Mouse (Mus musculus): ENCODE data around the gene Zhx3. TPM values are rescaled to one million over a fixed set of nuclear protein-coding genes. Genes with fewer than 3 reads are reported as not detected.
A peak's percentile ranks its signal among the peaks of the same experiment; 100 is the strongest.

Gene Zhx3
- polyA plus RNA-seq, 1 experiment from 2014 or later = 14.6 TPM

DNA sequence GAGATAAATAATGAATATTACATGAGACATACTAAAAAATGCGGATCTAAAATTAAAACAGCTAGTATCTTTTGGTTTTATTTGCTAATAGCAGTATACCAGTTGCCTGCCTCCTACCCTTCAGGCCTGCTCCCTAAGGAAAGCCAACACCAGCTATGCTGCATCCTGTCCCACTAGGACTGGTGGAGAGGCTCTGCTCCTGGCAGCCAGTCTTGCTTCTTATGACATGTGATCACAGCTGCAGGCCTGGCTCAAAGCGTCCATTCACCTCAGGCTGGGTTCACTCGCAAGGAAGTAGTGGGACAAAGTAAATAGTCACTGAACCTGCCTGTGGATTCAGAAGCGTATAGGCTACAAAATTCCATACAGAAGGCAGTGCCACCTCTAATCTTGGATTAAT, 11.1 kb upstream of the Zhx3 start:
- no peak for TF ChIP-seq CTCF (IDR thresholded peaks at IDR 0.05)
- DNase-seq (ENCODE audit: low read depth, low spot score) (no peak), ATAC-seq (no peak)
- CTCF ChIA-PET = interaction anchor here (0.8 to 5.6 kb wide), 18 partner anchors 8 to 282 kb away, joined by 3 to 60 read pairs (median 6); partner anchors contain the start of gene Plcg1
- no peaks in the 10 kb centered on the region for H3K27me3 ChIP-seq
- POLR2A ChIA-PET = no interaction called here
- in situ Hi-C loops (cut with MboI; ENCODE audit: low pct_unique_long_range_greater_than_20kb) = loop anchor here (5.0 kb wide), 1 partner anchor 282 kb away; no protein-coding TSS in a partner anchor

DNA sequence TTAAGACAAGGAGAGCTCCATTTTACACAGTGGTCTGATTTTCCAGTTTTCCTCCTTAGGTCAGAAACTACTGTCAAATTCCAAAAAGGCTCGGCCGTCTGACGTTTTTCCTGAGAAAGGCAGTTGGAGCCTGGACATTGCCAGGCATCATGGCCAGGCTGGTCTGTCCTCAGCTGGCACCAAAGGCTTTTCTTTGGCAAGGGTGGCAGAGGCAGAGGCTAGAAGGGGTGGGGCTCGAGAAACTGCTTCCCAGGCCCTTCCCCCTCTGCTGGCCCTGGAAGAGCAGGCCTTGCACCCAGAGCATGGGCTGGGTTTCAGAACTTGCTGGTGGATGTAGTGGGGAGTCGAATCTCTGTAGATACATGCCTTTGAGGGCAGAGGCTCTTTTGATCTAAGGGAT, 9.6 kb upstream of the Zhx3 start:
- no peak for TF ChIP-seq CTCF (IDR thresholded peaks at IDR 0.05)
- POLR2A ChIA-PET = interaction anchor here (1.1 kb wide), 2 partner anchors 147 to 152 kb away, joined by 3 to 5 read pairs; no protein-coding TSS in a partner anchor
- DNase-seq (ENCODE audit: low read depth, low spot score) (no peak), ATAC-seq (no peak)
- H3K27me3 ChIP-seq = no peaks in the 10 kb centered on the region
- in situ Hi-C loops (cut with MboI; ENCODE audit: low pct_unique_long_range_greater_than_20kb) = loop anchor here (5.0 kb wide), 1 partner anchor 280 kb away; no protein-coding TSS in a partner anchor
- CTCF ChIA-PET = interaction anchor here (0.8 to 5.6 kb wide), 3 partner anchors 11 to 154 kb away, joined by 3 to 60 read pairs (median 4); partner anchors contain the start of gene Plcg1

DNA sequence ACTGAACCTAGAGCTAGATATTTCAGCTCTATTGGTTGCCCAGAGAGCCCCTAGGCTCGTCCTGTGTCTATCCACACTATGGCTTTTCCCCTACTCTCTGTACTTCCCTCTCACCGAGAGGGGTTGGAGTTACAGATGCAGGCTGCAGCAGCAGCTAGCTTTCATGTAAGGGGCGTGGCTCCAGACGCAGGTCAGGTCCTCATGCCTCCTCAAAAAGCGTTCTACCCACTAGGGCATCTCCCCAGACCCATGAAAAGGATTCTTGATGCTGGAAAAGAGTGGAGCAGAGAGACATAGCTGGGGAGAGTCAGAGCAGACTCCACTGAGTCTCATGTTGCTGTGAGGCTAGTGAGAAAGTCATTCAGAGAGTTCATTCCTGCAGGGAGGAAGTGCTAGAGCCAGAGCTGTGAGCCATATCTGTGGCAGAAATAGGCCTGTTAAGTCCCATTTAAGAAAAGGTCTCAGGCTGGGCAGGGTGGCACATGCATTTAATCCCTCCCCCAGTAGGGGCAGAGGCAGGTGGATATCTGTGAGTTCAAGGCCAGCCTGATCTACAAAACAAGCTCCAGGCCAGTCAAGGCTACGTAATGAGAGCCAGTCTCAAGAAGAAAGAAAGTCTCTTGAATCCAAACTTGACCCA, 8.8 kb upstream of the Zhx3 start:
- CTCF ChIA-PET = interaction anchor here (0.8 to 5.6 kb wide), 5 partner anchors 11 to 153 kb away, joined by 3 to 60 read pairs (median 4); partner anchors contain the start of gene Plcg1
- POLR2A ChIA-PET = interaction anchor here (1.1 kb wide), 2 partner anchors 147 to 152 kb away, joined by 3 to 5 read pairs; no protein-coding TSS in a partner anchor
- in situ Hi-C loops (cut with MboI; ENCODE audit: low pct_unique_long_range_greater_than_20kb) = loop anchor here (5.0 kb wide), 1 partner anchor 279 kb away; no protein-coding TSS in a partner anchor
- ATAC-seq (no peak), DNase-seq (ENCODE audit: low read depth, low spot score) (no peak)
- no peaks in the 10 kb centered on the region for H3K27me3 ChIP-seq
- TF ChIP-seq CTCF (IDR thresholded peaks at IDR 0.05) = no peak

DNA sequence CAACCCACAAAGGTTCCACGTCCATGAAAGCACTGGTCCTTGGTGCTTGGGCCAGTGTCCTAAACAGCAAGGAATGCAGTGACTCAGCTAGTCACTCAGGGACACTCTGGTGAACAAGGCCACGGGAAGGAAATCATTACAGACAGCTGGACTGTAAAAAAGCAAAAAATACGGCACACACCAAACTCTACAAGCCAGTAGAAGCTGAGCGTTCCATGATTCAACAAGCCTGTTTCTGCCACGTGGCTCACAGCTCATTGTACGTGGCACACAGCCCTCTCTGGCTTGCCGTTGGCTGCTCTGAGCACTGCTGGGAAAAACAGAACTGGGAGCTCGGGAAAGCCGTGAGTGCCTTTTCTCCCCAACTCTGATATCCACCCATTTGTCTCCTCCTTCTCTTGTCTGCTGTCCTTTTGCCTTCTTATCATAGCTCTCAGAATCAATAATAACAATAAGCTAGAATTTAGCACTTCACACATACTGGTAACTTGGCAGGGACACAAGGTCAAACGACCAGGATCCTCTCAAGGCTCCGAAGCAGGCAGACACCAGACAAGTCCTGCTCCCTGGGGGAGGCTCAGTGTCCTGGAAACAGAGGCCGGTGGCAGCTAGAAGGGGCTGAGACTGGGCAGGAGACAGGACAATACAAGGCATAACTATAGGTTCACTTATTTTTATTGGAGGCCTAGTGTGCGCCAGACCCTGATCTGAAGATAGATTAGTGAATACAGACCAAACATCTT, 7.8 kb upstream of the Zhx3 start, which contains the start of gene Lpin3:
Gene Lpin3 (plus strand): TSS at position 218 of the 743 bp plus-strand sequence.
- CTCF ChIA-PET = interaction anchor here (0.9 to 2.0 kb wide), 5 partner anchors 14 to 137 kb away, joined by 3 to 6 read pairs (median 4); no protein-coding TSS in a partner anchor
- peak; percentile 85 for ATAC-seq
- POLR2A ChIA-PET = no interaction called here
- DNase-seq (ENCODE audit: low read depth, low spot score) = no peak
- in situ Hi-C loops (cut with MboI; ENCODE audit: low pct_unique_long_range_greater_than_20kb) = loop anchor here (5.0 kb wide), 1 partner anchor 278 kb away; no protein-coding TSS in a partner anchor
- no peak for TF ChIP-seq CTCF (IDR thresholded peaks at IDR 0.05)
- H3K27me3 ChIP-seq = no peaks in the 10 kb centered on the region

DNA sequence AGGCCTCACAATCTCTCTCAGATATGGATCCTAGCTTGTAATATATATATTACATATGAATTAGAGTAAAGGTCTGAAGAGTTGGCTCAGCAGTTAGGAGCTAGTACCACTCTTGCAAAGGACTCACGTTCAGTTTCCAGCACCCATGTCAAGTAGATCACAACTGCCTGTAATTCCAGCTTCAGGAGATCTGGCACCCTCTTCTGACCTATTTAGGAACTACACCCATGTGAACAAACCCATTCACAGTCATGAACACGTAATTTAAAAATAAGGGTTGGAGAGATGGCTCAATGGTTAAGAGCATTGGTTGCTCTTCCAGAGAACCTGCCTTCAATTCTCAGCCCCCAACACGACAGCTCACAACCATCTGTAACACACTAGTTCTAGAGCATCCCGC, 3.3 kb upstream of the Zhx3 start:
- POLR2A ChIA-PET = interaction anchor here (0.9 kb wide), 1 partner anchor 146 kb away, joined by 3 read pairs; the partner anchor contains the start of gene Plcg1
- no peak for ATAC-seq
- peak; percentile 63 for TF ChIP-seq CTCF (IDR thresholded peaks at IDR 0.05)
- in situ Hi-C loops (cut with MboI; ENCODE audit: low pct_unique_long_range_greater_than_20kb) = no loop called here
- H3K27me3 ChIP-seq = no peaks in the 10 kb centered on the region
- no peak for DNase-seq (ENCODE audit: low read depth, low spot score)
- CTCF ChIA-PET = interaction anchor here (0.9 to 2.4 kb wide), 7 partner anchors 9 to 146 kb away, joined by 3 to 14 read pairs (median 3); partner anchors contain the start of gene Plcg1

DNA sequence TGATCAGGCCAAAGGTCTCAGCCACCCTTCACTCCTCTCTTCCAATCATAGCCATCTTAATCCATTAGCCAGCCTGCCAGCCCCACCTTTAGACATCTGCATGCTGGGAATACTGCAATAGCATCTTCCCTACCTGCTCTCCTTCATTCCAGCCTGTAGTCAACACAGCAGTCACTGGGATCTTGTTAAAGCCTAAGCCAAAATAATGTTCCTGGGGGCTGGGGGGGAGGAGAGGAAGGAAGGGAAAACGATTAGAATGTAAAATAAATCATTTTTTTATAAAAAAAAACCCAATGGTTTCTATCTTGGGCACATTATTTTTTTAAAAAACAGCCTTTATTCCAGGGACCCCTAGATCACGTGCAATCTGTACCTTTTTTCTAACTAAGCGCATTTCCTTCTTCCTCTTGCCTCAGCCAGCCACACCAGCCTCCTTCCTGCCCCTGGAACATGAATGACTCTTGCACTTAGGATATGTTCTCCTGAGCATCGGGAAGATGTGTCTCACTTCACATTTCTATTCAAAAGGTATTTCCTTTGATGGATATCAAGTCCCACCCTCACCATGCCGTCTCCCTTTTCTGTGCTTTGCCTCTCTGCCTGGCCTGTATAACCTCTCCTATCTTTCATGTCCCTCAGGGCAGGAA, 1.6 kb upstream of the Zhx3 start:
- TF ChIP-seq CTCF (IDR thresholded peaks at IDR 0.05) = no peak

DNA sequence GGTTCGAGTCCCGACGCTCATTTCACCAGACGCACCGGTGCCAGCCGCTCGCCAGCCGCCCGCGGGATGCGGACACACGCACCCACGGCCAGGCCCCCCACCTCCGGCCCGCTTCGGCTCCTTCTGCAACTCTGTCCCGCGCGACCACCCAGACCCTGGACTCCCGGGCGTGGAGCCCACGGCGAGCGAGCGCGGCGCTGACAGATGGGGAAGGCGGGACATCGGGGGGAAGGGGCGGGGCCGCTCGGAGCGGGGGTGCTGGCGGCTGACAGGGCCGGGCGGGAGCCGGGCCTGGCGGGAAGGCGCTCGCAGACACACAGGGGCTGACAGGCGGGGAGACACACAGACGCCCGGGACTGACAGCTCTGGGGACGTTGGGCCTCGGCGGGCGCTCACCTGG, 403 bp downstream of the Zhx3 start:
- ChIA-PET CTCF (interaction anchor here (1.3 kb wide), 1 partner anchor 23 kb away, joined by 4 read pairs; no protein-coding TSS in a partner anchor), POLR2A (interaction anchor here (1.3 kb wide), 1 partner anchor 12 kb away, joined by 3 read pairs; no protein-coding TSS in a partner anchor)
- H3K27me3 ChIP-seq = no peaks in the 10 kb centered on the region
- in situ Hi-C loops (cut with MboI; ENCODE audit: low pct_unique_long_range_greater_than_20kb) = no loop called here
- no peak for TF ChIP-seq CTCF (IDR thresholded peaks at IDR 0.05)
- peak; percentile 90 for ATAC-seq
- no peak for DNase-seq (ENCODE audit: low read depth, low spot score)

More for the DNA sequence above, 1.6 kb upstream of the Zhx3 start:
- ChIA-PET POLR2A (no interaction called here), CTCF (interaction anchor here (0.9 to 2.4 kb wide), 3 partner anchors 10 to 114 kb away, joined by 3 to 14 read pairs (median 4); no protein-coding TSS in a partner anchor)
- no peaks in the 10 kb centered on the region for H3K27me3 ChIP-seq
- DNase-seq (ENCODE audit: low read depth, low spot score) (no peak), ATAC-seq (no peak)
- in situ Hi-C loops (cut with MboI; ENCODE audit: low pct_unique_long_range_greater_than_20kb) = no loop called here

DNA sequence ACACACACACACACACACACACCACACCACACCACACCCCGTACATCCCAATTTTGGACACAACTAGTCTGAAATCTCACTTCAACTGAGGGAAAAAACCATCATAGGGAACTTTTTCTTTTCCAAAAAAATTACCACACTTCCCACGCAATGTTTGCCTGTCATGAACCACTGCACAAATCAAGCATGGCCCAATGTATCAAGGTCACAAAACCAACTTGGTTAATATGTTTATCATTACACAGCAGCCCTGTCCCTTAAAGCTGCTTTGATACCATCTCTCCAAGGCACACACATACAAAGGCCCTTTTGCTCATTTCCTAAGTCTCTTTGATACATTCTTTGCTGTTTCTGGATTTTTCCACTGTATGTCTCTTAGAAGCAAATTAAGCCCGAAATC, 1.5 kb downstream of the Zhx3 start:
- no peak for TF ChIP-seq CTCF (IDR thresholded peaks at IDR 0.05)
- ChIA-PET CTCF (interaction anchor here (1.9 kb wide), 1 partner anchor 11 kb away, joined by 4 read pairs; no protein-coding TSS in a partner anchor), POLR2A (no interaction called here)
- H3K27me3 ChIP-seq = no peaks in the 10 kb centered on the region
- DNase-seq (ENCODE audit: low read depth, low spot score) (no peak), ATAC-seq (no peak)
- in situ Hi-C loops (cut with MboI; ENCODE audit: low pct_unique_long_range_greater_than_20kb) = no loop called here

DNA sequence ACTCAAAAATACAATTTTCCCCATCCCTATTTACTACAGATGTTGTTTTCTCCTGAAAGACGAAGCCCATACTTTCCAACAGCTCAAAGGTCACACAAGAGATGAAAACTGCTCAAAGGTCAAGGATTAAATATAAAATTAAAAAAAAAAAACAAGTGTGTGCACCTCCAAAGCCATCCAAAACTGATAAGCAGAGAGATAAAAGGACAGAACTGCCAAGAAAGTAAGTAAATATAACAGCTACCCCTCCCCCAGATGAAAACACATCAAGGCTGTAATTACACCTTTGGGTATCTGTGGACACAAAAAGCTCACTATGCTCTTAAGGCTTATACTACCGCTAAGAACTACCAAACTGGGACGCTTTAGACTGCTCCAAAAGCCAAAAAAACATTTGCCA, 3.4 kb downstream of the Zhx3 start:
- DNase-seq (ENCODE audit: low read depth, low spot score) = no peak
- ChIA-PET CTCF (interaction anchor here (1.0 to 1.5 kb wide), 2 partner anchors 9 to 11 kb away, joined by 4 read pairs; no protein-coding TSS in a partner anchor), POLR2A (interaction anchor here (0.9 to 1.0 kb wide), 2 partner anchors 9 to 63 kb away, joined by 3 read pairs; no protein-coding TSS in a partner anchor)
- no peak for TF ChIP-seq CTCF (IDR thresholded peaks at IDR 0.05)
- in situ Hi-C loops (cut with MboI; ENCODE audit: low pct_unique_long_range_greater_than_20kb) = no loop called here
- H3K27me3 ChIP-seq = no peaks in the 10 kb centered on the region
- no peak for ATAC-seq

DNA sequence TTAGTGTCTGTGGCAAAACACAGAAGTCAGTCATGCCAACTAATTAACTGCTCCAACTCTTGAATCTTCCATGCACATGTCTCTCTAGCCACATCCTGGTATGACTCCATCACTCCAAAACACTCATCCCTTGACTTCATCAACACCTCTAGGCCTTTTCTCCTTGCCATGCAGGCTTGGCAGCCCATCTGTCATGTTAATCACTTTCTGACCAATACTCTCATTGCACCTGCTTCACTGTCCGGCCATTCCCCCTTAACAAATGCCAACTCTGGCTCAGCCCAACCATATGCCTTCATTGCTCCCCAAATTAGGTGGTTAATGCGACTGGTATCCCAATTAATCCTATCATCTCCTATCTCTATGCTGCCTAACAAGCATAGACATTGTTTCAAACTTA, 7.5 kb downstream of the Zhx3 start:
- no peak for TF ChIP-seq CTCF (IDR thresholded peaks at IDR 0.05)
- in situ Hi-C loops (cut with MboI; ENCODE audit: low pct_unique_long_range_greater_than_20kb) = no loop called here
- ChIA-PET CTCF (interaction anchor here (2.2 kb wide), 1 partner anchor 19 kb away, joined by 6 read pairs; no protein-coding TSS in a partner anchor), POLR2A (no interaction called here)
- ATAC-seq (peak; percentile 17), DNase-seq (ENCODE audit: low read depth, low spot score) (peak; percentile 50)
- no peaks in the 10 kb centered on the region for H3K27me3 ChIP-seq
